Mouse (Mus musculus): ENCODE data around the gene Tmem53. TPM values are rescaled to one million over a fixed set of nuclear protein-coding genes. Genes with fewer than 3 reads are reported as not detected.
"Not testable (repeated sequence)": the region's sequence is repeated elsewhere in the genome, so short reads cannot be mapped to it uniquely, and the experiment has no call there.

The Tmem53 gene
- polyA plus RNA-seq, 1 experiment from 2014 or later: 34.4 TPM

DNA sequence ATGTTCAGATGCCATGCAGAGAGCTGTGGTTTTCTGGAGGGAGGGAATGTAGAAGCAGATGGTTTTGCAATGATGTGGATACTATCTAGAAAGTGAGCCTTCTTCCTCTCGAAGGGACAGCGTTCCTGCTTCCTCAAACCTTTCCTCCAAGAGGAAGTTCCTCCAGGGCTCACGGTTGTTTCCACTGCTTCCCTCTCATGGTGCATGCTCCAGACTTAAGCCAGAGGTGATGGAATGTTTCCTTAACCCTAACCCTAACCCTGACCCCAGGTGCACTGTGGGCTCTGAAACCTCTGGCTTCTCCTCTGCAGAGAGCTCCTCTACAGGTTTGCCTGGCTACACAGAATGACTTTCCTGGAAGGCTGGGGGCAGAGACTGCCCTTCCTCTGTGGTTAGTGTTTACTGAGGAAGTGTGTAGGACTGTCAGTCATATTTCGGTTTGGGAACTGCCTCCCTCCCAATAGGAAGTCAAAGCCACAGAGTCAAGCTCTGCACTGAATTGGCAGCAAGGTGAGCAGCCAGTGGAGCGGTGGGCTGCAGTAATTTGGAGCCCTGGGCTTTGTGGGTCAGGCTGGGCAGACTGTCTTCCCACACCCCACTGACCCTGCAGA is 2.4 kb downstream of the Tmem53 start:
- no peak for ATAC-seq (replicated peaks; ENCODE audit: low FRiP score, low read depth)
- no peak for TF ChIP-seq CTCF (IDR thresholded peaks at IDR 0.05; ENCODE audit: low read depth)
- no peak overlapping the region for H3K27ac ChIP-seq
- no peak overlapping the region for H3K4me3 ChIP-seq (replicated peaks; ENCODE audit: low read depth, low read length)
- no peak for DNase-seq (ENCODE audit: low spot score)
- no peak overlapping the region for H3K4me2 ChIP-seq (ENCODE audit: low read length)
- no peaks in the 10 kb centered on the region for H3K9me3 ChIP-seq (replicated peaks; ENCODE audit: low read length)
- 0 out of 2 replicates have a peak overlapping the region, but pooled peaks have one; percentile 23 for H3K9ac ChIP-seq (ENCODE audit: low read depth, low read length)
- H3K4me1 ChIP-seq (replicated peaks; ENCODE audit: insufficient read depth, low read length): 0 out of 2 replicates have a peak, but pooled peaks cover 7% of the 10 kb centered on the region
- no peaks in the 10 kb centered on the region for H3K27me3 ChIP-seq (ENCODE audit: insufficient read depth, low read length)
- H3K36me3 ChIP-seq (ENCODE audit: insufficient read depth, low read length): no peaks in the 10 kb centered on the region
- WGBS: 66% methylated on average over 5 of the region's 5 CpGs

- no peaks in the 10 kb centered on the region for H3K36me3 ChIP-seq (ENCODE audit: insufficient read depth, low read length)
- H3K4me2 ChIP-seq (ENCODE audit: low read length): no peak overlapping the region
- TF ChIP-seq CTCF (IDR thresholded peaks at IDR 0.05; ENCODE audit: low read depth): no peak
- ATAC-seq (replicated peaks; ENCODE audit: low FRiP score, low read depth) (no peak), DNase-seq (ENCODE audit: low spot score) (no peak)
- H3K27me3 ChIP-seq (ENCODE audit: insufficient read depth, low read length): no peaks in the 10 kb centered on the region
- H3K9ac ChIP-seq (ENCODE audit: low read depth, low read length): 0 out of 2 replicates have a peak overlapping the region, but pooled peaks have one; percentile 23
- 0 out of 2 replicates have a peak, but pooled peaks cover 7% of the 10 kb centered on the region for H3K4me1 ChIP-seq (replicated peaks; ENCODE audit: insufficient read depth, low read length)
- no peak overlapping the region for H3K27ac ChIP-seq
- no peaks in the 10 kb centered on the region for H3K9me3 ChIP-seq (replicated peaks; ENCODE audit: low read length)
- H3K4me3 ChIP-seq (replicated peaks; ENCODE audit: low read depth, low read length): no peak overlapping the region
- WGBS: 62% methylated on average over 6 of the region's 6 CpGs
These were observed 2.9 kb downstream of the Tmem53 start for GRCm38 (mm10) chr4:117254672-117255071.

DNA sequence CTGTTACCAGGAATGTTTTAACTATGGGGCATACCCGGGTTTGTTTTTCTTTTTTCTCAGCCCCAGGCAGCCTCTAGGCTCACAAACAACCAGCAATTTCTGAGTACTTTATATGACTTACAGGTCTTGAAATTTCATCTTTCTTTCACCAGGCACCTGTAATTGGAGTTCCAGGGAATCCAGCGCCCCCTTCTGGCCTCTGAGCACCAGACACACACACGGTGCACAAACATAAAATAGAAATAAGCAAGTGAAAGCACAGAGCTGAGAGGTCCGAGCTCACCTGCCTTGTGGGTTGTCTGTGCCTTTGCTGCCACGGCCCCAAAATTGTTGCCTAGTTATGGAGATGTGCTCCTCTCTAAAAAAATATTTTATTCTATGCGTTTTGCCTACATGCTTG is 8.2 kb downstream of the Tmem53 start:
- H3K4me1 ChIP-seq (replicated peaks; ENCODE audit: insufficient read depth, low read length); H3K4me2 ChIP-seq (ENCODE audit: low read length); H3K9ac ChIP-seq (ENCODE audit: low read depth, low read length); ATAC-seq (replicated peaks; ENCODE audit: low FRiP score, low read depth); H3K9me3 ChIP-seq (replicated peaks; ENCODE audit: low read length); H3K4me3 ChIP-seq (replicated peaks; ENCODE audit: low read depth, low read length); DNase-seq (ENCODE audit: low spot score); H3K27ac ChIP-seq; H3K27me3 ChIP-seq (ENCODE audit: insufficient read depth, low read length); H3K36me3 ChIP-seq (ENCODE audit: insufficient read depth, low read length): not testable (repeated sequence)
- WGBS: 77% methylated on average over 6 of the region's 6 CpGs
- peak; percentile 40 for TF ChIP-seq CTCF (IDR thresholded peaks at IDR 0.05; ENCODE audit: low read depth)

DNA sequence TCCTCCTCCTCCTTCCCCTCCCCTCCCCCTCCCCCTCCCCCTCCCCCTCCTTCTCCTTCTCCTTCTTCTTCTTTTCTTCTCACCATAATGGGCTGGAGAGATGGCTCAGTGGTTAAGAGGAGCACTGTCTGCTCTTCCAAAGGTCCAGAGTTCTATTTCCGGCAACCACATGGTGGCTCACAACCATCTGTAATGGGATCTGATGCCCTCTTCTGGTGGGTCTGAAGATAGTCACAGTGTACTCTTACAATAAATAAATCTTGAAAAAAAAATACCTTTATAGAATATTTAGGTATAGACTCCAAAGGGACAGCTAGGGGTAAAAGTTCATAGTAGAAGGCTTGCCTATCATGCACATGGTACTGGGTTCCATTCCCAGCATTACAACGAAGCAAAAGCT is 9.5 kb downstream of the Tmem53 start:
- Histone ChIP-seq H3K36me3 (ENCODE audit: insufficient read depth, low read length) (no peaks in the 10 kb centered on the region), H3K27me3 (ENCODE audit: insufficient read depth, low read length) (no peaks in the 10 kb centered on the region), H3K4me3 (replicated peaks; ENCODE audit: low read depth, low read length) (no peak overlapping the region), H3K9me3 (replicated peaks; ENCODE audit: low read length) (no peaks in the 10 kb centered on the region), H3K9ac (ENCODE audit: low read depth, low read length) (no peak overlapping the region), H3K4me1 (replicated peaks; ENCODE audit: insufficient read depth, low read length) (0 out of 2 replicates have a peak, but pooled peaks cover 3% of the 10 kb centered on the region), H3K27ac (no peak overlapping the region), H3K4me2 (ENCODE audit: low read length) (no peak overlapping the region)
- WGBS: 90% methylated on average over 2 of the region's 2 CpGs
- ATAC-seq (replicated peaks; ENCODE audit: low FRiP score, low read depth) (no peak), DNase-seq (ENCODE audit: low spot score) (no peak)
- TF ChIP-seq CTCF (IDR thresholded peaks at IDR 0.05; ENCODE audit: low read depth): 0 out of 2 replicates have a peak, but pooled peaks have one; percentile 13

GRCm38 (mm10) chr4:117262101-117262913 is 10.6 kb downstream of the Tmem53 start:
- H3K9ac ChIP-seq (ENCODE audit: low read depth, low read length): 0 out of 2 replicates have a peak overlapping the region, but pooled peaks have one; percentile 8
- H3K4me1 ChIP-seq (replicated peaks; ENCODE audit: insufficient read depth, low read length): 0 out of 2 replicates have a peak, but pooled peaks cover 3% of the 10 kb centered on the region
- H3K4me3 ChIP-seq (replicated peaks; ENCODE audit: low read depth, low read length): no peak overlapping the region
- no peak overlapping the region for H3K4me2 ChIP-seq (ENCODE audit: low read length)
- WGBS: 24% methylated on average over 13 of the region's 13 CpGs
- H3K36me3 ChIP-seq (ENCODE audit: insufficient read depth, low read length): no peaks in the 10 kb centered on the region
- ATAC-seq (replicated peaks; ENCODE audit: low FRiP score, low read depth): no peak
- no peaks in the 10 kb centered on the region for H3K27me3 ChIP-seq (ENCODE audit: insufficient read depth, low read length)
- no peak for DNase-seq (ENCODE audit: low spot score)
- H3K27ac ChIP-seq: no peak overlapping the region
- no peak for TF ChIP-seq CTCF (IDR thresholded peaks at IDR 0.05; ENCODE audit: low read depth)
- no peaks in the 10 kb centered on the region for H3K9me3 ChIP-seq (replicated peaks; ENCODE audit: low read length)

- ATAC-seq (replicated peaks; ENCODE audit: low FRiP score, low read depth): no peak
- no peaks in the 10 kb centered on the region for H3K36me3 ChIP-seq (ENCODE audit: insufficient read depth, low read length)
- no peak overlapping the region for H3K9ac ChIP-seq (ENCODE audit: low read depth, low read length)
- H3K4me1 ChIP-seq (replicated peaks; ENCODE audit: insufficient read depth, low read length): 0 out of 2 replicates have a peak, but pooled peaks cover 3% of the 10 kb centered on the region
- TF ChIP-seq CTCF (IDR thresholded peaks at IDR 0.05; ENCODE audit: low read depth): no peak
- H3K4me2 ChIP-seq (ENCODE audit: low read length): no peak overlapping the region
- H3K4me3 ChIP-seq (replicated peaks; ENCODE audit: low read depth, low read length): no peak overlapping the region
- WGBS: 47% methylated on average over 8 of the region's 8 CpGs
- no peak for DNase-seq (ENCODE audit: low spot score)
- H3K27me3 ChIP-seq (ENCODE audit: insufficient read depth, low read length): no peaks in the 10 kb centered on the region
- H3K9me3 ChIP-seq (replicated peaks; ENCODE audit: low read length): no peaks in the 10 kb centered on the region
- H3K27ac ChIP-seq: no peak overlapping the region
These were observed 11.2 kb downstream of the Tmem53 start for GRCm38 (mm10) chr4:117262987-117263386.

Measured in kidney, postnatal 0 days (tissue).